Mouse (Mus musculus): Measurements from ENCODE around the gene Rps6ka5. TPM values are rescaled to one million over a fixed set of nuclear protein-coding genes. Genes with fewer than 3 reads are reported as not detected.
A peak's percentile ranks its signal among the peaks of the same experiment; 100 is the strongest.

The Rps6ka5 gene
- total RNA-seq, 2 experiments from 2014 or later = 12.5 to 16.5 TPM

- intact Hi-C loops (cut with DNase I) = no loop called here
Measured at GRCm38 (mm10) chr12:100680676-100681075, 46.1 kb downstream of the Rps6ka5 start.

GRCm38 (mm10) chr12:100670647-100671199 lies 56.1 kb downstream of the Rps6ka5 start:
- intact Hi-C loops (cut with DNase I) = no loop called here
- no peak for DNase-seq

More at GRCm38 (mm10) chr12:100680676-100681075, 46.1 kb downstream of the Rps6ka5 start:
- no peak for DNase-seq

GRCm38 (mm10) chr12:100665294-100665693 lies 61.5 kb downstream of the Rps6ka5 start:
- intact Hi-C loops (cut with DNase I) = no loop called here
- no peak for DNase-seq

GRCm38 (mm10) chr12:100660076-100660475 lies 66.7 kb downstream of the Rps6ka5 start:
- intact Hi-C loops (cut with DNase I) = no loop called here
- no peak for DNase-seq

DNA sequence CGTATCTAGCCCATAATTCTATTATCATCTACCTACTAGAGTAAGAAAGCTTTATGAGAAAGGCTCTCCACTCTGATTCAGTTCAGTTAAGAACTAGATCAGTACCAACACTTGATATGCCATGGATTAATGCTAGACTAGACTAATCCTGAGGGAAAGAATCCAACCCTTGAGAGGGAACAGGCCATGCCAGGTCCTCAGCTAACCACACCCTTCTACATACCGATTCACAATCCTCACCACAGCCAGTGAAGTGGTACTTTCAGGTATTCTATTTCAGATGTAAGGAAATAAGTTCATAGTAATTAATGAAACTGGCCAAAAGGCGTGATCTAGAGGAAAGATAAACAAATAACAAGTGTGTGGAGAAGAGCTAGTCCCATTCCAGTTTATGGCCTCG lies 70.8 kb downstream of the Rps6ka5 start:
- DNase-seq = no peak
- intact Hi-C loops (cut with DNase I) = no loop called here

- intact Hi-C loops (cut with DNase I) = no loop called here
- no peak for DNase-seq
Measured at GRCm38 (mm10) chr12:100641936-100642335, 84.8 kb downstream of the Rps6ka5 start.

- intact Hi-C loops (cut with DNase I) = no loop called here
Measured at GRCm38 (mm10) chr12:100640726-100641125, 86.1 kb downstream of the Rps6ka5 start.

GRCm38 (mm10) chr12:100639680-100640079 lies 87.1 kb downstream of the Rps6ka5 start:
- peak; percentile 30 to 36 for DNase-seq
- intact Hi-C loops (cut with DNase I) = loop anchor here (1.0 to 2.0 kb wide), 2 partner anchors 85 to 202 kb away; no protein-coding TSS in a partner anchor

More at GRCm38 (mm10) chr12:100640726-100641125, 86.1 kb downstream of the Rps6ka5 start:
- DNase-seq = no peak

- DNase-seq = no peak
- intact Hi-C loops (cut with DNase I) = loop anchor here (2.0 kb wide), 1 partner anchor 87 kb away; no protein-coding TSS in a partner anchor
Measured at GRCm38 (mm10) chr12:100637886-100638285, 88.9 kb downstream of the Rps6ka5 start.

DNA sequence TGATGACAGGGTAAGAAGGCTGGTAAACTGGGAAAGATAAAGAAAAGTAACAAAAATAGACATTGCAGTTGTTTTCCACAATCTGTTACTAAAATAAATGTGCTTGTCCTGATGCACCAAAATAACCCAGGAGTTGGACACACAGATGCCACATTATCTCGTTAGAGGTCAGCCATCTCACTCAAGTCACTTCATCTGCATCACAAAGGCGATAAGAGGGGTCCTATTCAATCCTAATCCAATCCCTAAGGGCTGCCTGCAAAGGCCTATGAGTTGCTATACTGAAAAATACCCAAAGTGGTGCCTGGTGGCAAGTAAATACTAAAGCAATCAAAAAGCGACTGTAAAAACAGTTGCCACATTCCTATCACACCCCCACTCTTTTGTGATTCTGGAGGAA lies 90.0 kb downstream of the Rps6ka5 start:
- intact Hi-C loops (cut with DNase I) = no loop called here

GRCm38 (mm10) chr12:100636299-100636633 lies 90.5 kb downstream of the Rps6ka5 start:
- DNase-seq = no peak
- intact Hi-C loops (cut with DNase I) = no loop called here

More for the DNA sequence above, 90.0 kb downstream of the Rps6ka5 start:
- DNase-seq = no peak

DNA sequence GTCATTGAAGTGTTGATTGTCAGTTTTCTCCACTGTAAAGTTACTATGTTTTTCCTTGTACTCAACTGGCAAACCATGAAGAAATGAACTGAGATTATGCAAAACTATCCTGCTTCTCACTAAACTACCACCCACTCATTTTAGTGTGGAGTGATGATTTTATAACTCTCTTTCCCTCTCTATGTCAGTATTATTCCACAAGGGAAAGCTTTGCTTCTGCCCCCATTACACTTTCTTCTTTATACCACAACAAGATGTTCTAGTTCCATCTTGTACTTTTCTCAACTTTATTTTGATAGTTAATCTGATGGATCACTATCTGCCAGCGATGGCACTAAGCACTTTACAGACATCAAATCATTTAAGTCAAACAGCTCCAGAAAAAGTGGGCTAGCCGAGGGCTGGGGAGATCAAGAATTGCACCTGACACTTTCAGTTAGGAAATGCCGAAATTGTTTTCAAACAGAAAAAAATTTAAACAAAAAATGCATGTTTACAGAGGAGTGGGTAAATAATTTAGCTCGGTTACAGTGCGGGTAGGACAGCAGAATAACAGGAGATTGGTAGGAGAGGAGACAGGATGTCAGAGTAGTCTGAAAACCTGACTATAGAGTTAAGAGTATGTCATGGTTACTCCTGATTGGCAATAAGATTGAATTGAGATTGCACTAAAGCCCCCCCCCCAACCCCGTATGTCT lies 91.0 kb downstream of the Rps6ka5 start:
- no peak for DNase-seq
- intact Hi-C loops (cut with DNase I) = no loop called here

DNA sequence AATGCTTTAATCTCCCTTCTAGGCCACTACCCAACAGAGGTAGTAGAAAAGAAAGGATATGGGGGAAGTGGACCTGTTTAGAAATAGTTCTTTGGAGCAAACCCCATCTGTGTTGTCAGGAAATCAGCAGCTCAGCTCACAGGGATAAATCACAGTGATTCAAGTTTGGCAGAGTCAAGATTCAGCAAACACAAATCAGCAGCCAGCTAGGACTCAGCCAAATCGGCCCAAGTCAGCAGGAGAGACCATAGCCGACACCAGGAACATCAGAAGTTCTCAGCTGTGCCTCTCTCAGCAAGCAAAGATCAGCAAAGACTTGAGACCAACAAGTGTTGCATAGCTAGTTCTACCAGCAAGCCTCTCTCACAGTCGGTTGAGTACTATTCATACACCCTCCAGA lies 93.6 kb downstream of the Rps6ka5 start:
- intact Hi-C loops (cut with DNase I) = no loop called here

DNA sequence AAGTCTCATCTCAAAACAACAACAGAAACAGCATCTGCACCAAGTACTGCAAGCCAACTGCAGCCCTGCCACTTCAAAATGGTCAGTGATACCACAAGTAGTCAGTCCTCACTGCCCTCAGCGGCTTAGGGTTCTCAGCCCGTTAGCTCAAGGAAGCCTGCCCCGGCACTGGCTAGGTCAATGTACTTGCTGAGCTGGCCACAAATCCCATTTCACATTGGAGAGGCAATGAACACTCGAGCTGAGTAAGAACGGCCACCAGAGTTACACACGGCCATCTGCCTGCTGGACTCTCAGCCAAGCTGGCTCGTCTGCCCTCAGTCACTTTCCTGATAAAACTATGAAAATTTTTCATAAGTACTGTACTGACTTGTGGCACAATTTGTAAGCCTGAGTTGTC lies 95.5 kb downstream of the Rps6ka5 start:
- no peak for DNase-seq
- intact Hi-C loops (cut with DNase I) = no loop called here

More for the DNA sequence above, 93.6 kb downstream of the Rps6ka5 start:
- DNase-seq = no peak

GRCm38 (mm10) chr12:100629126-100629920 lies 97.5 kb downstream of the Rps6ka5 start:
- intact Hi-C loops (cut with DNase I) = no loop called here
- DNase-seq = no peak

DNA sequence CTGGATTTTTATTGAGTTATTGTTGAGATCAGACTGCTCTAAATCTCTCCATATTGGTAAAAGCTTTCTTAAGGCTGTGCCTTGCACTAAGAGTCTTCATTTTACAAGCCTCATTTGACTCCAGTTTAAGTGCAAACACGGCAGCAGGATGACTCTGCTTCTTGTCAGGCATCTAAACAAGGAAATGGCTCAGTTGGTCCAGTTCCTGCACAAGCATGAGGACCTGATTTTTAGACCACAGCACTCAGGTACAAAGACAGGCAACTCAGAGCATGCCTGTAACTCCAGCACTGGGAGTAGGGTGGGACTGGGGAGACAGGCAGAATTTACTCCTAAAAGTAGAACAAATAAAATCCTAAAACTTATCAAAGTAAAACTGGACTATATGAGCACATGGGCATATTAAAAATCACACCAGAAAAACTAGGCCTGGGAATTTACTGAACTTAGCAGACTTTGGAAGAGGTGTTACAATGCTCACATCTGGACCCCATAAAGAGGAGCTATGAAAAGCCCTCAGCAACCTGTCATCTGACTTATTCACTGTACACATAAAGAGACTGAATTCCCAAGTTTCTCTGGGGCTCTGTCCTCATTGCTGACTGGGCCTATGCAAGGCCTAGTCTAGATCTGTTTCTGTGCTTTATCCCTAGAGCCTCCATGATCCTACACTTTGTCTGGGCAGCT lies 99.6 kb downstream of the Rps6ka5 start:
- DNase-seq = no peak
- intact Hi-C loops (cut with DNase I) = no loop called here

- no peak for DNase-seq
- intact Hi-C loops (cut with DNase I) = no loop called here
Measured at GRCm38 (mm10) chr12:100626273-100626990, 100.4 kb downstream of the Rps6ka5 start.

GRCm38 (mm10) chr12:100624854-100625447 lies 101.8 kb downstream of the Rps6ka5 start:
- DNase-seq = no peak

GRCm38 (mm10) chr12:100615251-100615650 lies 111.5 kb downstream of the Rps6ka5 start:
- DNase-seq = no peak
- intact Hi-C loops (cut with DNase I) = no loop called here

More at GRCm38 (mm10) chr12:100624854-100625447, 101.8 kb downstream of the Rps6ka5 start:
- intact Hi-C loops (cut with DNase I) = no loop called here

- no peak for DNase-seq
- intact Hi-C loops (cut with DNase I) = no loop called here
Measured at GRCm38 (mm10) chr12:100613878-100614277, 112.9 kb downstream of the Rps6ka5 start.
